Mouse (Mus musculus): ENCODE data around the gene Lgr5.

Gene Lgr5

DNA sequence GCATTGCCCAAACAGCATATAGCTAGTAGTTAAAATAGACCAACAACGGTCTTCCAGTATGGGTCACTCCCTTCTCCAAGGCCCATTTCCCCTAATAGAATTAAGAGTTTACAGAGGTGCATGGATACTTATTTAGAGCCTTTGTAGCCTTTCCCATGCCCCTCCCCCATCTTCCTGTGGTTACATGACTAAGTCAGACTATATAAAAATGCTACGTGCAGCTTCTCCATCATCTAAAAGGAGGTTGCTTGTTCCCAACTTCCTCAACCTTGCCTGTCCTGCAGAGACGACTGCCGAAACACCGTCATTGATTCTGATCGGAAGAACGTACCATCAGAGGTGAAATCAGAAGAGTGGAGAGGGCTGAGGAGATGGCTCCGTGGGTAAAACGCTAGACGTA, 82.4 kb downstream of the Lgr5 start:
- DNase-seq (ENCODE audit: low spot score in 2 of 2): no peak

- DNase-seq (ENCODE audit: low spot score in 2 of 2): no peak
Observed at GRCm38 (mm10) chr10:115493778-115494141, 93.8 kb downstream of the Lgr5 start.

DNA sequence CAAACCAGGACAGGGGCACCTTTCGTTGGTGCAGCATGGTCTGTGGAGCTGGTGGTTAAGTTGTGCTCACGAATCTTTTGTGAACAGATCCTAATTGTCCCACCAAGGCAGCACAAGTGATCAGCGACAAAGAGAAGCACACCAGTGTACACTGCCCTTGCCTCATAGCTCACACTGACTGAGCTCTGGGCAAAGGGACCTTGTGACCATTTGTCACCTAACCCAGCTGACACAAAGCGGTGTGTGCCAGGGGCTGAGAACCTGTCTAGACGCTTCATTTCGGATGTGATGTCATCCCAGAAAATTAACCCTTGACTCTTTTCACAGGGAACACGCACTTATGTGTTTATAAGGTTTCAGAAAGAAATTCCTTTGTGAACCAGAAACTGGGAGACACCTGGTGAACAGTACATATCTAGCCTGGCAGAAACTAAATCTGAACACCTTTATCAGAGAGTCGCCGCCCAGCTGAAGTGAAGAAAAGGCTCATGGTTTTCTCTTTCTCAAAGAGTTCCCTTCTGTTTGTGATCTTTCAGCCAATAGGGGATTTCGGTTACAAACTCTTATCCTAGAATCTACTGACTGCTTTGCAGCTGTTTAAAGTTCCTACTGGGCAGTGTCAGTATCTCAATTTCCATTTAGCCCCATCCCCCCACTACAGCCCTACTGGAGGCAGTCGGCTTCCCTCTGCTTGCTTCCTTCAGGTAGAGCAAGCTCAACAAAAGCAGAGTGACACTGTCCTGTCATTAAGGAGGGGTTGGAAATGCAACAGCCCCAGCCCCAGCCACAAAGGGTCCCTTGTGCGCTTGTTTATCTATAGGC, 94.4 kb downstream of the Lgr5 start:
- no peak for DNase-seq (ENCODE audit: low spot score in 2 of 2)

DNA sequence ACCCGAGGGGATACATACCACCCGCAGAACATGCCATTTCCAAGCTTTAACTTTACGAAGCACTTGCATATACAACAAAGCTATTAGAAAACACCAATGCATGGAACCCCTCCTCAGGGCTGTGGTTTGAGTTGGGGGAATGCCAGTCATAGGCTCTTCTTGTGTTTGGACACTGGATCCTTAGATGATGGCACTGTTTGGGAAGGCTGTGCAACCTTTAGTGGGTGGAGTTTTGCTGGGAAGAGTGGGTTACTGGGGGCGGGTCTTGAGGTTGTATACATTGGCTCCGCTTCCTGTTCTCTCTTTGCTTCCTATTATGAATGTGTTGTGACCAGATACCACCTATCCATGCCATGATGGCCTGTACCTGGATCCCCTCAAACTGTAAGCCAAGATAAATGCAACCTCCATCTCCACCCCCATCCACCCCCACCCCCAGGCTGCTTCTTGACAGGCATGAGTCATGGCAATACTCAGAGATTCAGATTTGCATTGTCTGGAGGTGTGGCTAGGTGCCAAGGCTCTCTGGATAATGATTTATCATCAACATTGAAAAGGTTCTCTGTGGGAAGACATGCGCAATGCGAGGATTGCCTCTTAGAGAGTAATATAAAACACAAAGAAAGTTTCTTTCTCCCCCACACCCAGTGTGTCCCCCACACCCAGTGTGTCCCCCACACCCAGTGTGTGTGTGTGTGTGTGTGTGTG, 95.6 kb downstream of the Lgr5 start:
- DNase-seq (ENCODE audit: low spot score in 2 of 2): no peak

GRCm38 (mm10) chr10:115485602-115486001, 102.0 kb downstream of the Lgr5 start:
- DNase-seq (ENCODE audit: low spot score in 2 of 2): no peak

- no peak for DNase-seq (ENCODE audit: low spot score in 2 of 2)
Observed at GRCm38 (mm10) chr10:115484660-115485059, 102.9 kb downstream of the Lgr5 start.

DNA sequence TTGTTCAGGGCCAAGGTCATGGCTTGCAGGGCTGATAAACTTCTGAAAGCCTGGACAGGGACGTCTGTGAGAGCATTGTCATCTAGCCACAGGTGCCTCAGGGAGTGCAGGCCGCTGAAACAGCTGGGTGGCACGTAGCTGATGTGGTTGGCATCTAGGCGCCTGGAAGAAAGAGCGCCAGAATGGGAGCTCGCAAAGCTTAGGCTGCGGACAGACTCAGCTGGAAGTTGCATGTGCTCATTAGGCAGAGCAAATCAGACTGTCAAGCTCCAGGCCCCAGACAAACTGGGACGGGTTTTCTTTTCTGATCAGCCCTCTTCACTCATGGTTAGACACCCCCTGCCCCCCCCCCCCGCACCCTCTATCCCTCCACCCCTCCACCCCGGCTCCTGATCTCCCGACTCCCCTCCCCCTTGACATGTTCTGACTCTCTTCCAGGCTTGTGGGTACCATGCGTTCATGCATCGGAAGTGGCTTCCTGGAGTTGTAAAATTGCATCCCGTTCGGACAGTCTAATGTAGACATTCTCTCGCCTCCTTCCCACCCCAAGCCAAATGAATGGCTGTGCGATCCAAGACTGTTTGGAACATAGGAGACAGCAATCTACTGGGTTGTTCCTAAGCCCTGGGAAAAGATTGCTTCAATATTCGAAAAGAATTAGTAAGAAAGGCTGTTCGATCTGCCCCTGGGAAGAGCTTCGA, 109.0 kb downstream of the Lgr5 start:
- DNase-seq (ENCODE audit: low spot score in 2 of 2): no peak

GRCm38 (mm10) chr10:115476506-115476905, 111.1 kb downstream of the Lgr5 start:
- no peak for DNase-seq (ENCODE audit: low spot score in 2 of 2)

DNA sequence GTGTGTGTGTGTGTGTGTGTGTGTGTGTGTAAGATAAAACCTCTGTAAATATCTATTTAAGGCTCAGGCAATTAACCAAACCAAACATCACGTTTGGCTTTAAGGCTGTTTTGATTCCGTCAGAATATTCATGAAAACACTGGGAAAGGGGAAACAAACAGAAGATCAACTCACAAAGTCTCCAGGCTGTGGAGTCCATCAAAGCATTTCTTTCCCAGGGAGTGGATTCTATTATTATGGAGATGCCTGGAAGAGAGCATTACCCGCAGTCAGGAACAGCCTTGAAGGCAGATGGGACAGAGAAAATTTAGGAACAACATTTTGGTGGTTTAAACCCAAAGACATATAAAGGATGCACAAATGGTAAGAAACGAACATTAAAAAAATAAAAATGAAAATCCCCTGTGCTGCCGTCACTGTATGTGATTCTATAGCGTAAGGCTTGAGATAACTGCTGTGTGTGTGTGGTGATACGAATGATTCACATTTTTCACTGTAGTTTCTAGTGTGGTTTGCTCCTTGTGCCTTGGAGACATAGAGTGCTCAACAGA, 112.5 kb downstream of the Lgr5 start:
- no peak for DNase-seq (ENCODE audit: low spot score in 2 of 2)

GRCm38 (mm10) chr10:115473213-115473961, 114.2 kb downstream of the Lgr5 start:
- no peak for DNase-seq (ENCODE audit: low spot score in 2 of 2)

GRCm38 (mm10) chr10:115470621-115471334, 116.8 kb downstream of the Lgr5 start:
- no peak for DNase-seq (ENCODE audit: low spot score in 2 of 2)

- no peak for DNase-seq (ENCODE audit: low spot score in 2 of 2)
Observed at GRCm38 (mm10) chr10:115469040-115469439, 118.5 kb downstream of the Lgr5 start.

GRCm38 (mm10) chr10:115468632-115469031, 118.9 kb downstream of the Lgr5 start:
- DNase-seq (ENCODE audit: low spot score in 2 of 2): no peak

- no peak for DNase-seq (ENCODE audit: low spot score in 2 of 2)
Observed at GRCm38 (mm10) chr10:115467985-115468384, 119.6 kb downstream of the Lgr5 start.

DNA sequence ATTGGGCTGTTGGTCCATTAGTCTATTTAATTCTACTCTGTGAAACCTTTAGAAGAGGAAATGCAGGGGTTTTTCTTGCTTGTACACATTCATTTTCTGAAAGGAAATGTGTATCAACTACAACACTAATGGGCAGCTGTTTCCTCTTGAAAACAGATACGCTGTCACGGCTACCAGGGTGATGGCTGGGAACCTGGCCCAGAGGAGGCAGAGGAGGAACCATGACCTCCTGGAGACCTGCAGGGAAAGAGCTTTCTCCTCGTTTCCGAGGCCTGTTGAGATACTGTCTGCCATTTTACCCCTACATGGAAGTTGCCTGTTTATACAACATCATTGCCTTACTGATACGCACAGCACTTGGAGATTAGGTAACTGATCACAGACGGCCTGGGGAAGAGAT, 121.8 kb downstream of the Lgr5 start:
- DNase-seq (ENCODE audit: low spot score in 2 of 2): no peak

GRCm38 (mm10) chr10:115465072-115465471, 122.5 kb downstream of the Lgr5 start:
- DNase-seq (ENCODE audit: low spot score in 2 of 2): no peak

GRCm38 (mm10) chr10:115462646-115463045, 124.9 kb downstream of the Lgr5 start:
- no peak for DNase-seq (ENCODE audit: low spot score in 2 of 2)

DNA sequence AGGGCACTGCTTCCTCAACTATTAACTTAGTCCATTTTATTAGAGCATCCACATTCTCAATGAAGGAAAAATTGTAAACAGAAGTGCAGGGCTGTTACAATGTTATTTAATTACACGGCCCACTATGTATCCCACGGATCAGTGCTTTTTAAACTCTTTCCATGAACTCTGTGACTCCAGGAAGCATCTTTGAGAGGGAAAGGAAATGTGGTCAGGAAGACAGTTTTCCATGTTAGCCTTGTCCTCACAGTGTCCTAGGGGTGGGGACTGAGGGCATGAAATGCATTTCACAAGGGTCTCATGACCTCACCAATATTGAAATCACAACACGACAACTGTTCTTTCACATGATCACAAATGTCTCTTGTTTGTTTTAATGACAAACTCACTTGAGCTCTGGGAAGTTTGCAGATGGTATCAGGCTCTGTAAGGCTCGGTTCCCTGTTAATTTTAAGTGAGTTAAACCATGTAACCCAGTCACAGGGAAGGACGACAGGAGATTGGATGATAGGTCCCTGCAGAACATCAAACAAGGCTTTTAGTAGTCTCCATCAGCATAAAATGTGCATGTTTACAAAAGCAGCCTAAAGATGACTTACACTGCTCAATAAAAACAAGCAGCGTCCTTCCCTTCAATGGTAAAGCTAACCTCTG, 130.1 kb downstream of the Lgr5 start:
- no peak for DNase-seq (ENCODE audit: low spot score in 2 of 2)

GRCm38 (mm10) chr10:115448614-115449013, 139.0 kb downstream of the Lgr5 start:
- DNase-seq (ENCODE audit: low spot score in 2 of 2): no peak

DNA sequence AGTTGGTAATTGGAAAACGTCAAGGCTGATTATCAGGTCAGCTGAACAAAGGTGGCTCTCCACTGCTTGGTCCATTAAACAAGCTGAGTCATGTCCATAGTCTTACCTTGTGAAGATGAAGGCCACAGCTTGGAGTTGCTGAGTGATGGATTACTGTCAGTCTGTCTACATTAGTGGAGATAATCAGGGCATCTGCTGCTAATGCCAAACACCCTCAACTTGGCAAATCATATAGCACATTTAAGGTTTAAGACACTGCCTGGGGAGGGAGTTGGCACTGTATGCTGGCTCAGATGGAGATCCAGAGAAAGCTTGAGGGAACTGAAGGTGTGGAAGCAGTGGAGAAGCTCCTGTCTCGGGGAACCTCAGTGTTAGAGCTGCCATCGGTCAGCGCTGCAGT, 150.3 kb downstream of the Lgr5 start:
- no peak for DNase-seq (ENCODE audit: low spot score in 2 of 2)
